Mouse (Mus musculus): ENCODE data around the gene Mbnl1. TPM values are rescaled to one million over a fixed set of nuclear protein-coding genes. Genes with fewer than 3 reads are reported as not detected.

The Mbnl1 gene
- polyA plus RNA-seq, 1 experiment = 52.3 TPM

- 65% methylated on average over 10 of the region's 10 CpGs for WGBS
- H3K4me3 ChIP-seq (ENCODE audit: insufficient read depth, low read depth, low read length) = no peak overlapping the region
- DNase-seq = no peak
- no peaks in the 10 kb centered on the region for H3K27me3 ChIP-seq (replicated peaks; ENCODE audit: control insufficient read depth, insufficient read depth, low read length)
- TF ChIP-seq CTCF (conservative IDR thresholded peaks at IDR 0.05; ENCODE audit: insufficient read depth, insufficient read length, low read depth, low read length) (no peak), POLR2A (IDR thresholded peaks at IDR 0.05; ENCODE audit: low read depth, low read length) (no peak)
- no peaks in the 10 kb centered on the region for H3K36me3 ChIP-seq (ENCODE audit: control insufficient read depth, insufficient read depth, low read length)
- no peak overlapping the region for H3K27ac ChIP-seq (ENCODE audit: insufficient read depth, low read depth, low read length)
- H3K4me1 ChIP-seq (ENCODE audit: control insufficient read depth, insufficient read depth, low read length) = peaks cover 16% of the 10 kb centered on the region; the same call in 1 of the 2 replicates
Measured at GRCm38 (mm10) chr3:60563529-60564243, 91.1 kb downstream of the Mbnl1 start.

- no peaks in the 10 kb centered on the region for H3K36me3 ChIP-seq (ENCODE audit: control insufficient read depth, insufficient read depth, low read length)
- no peak overlapping the region for H3K27ac ChIP-seq (ENCODE audit: insufficient read depth, low read depth, low read length)
- no peak overlapping the region for H3K4me3 ChIP-seq (ENCODE audit: insufficient read depth, low read depth, low read length)
- peaks cover 16% of the 10 kb centered on the region for H3K4me1 ChIP-seq (ENCODE audit: control insufficient read depth, insufficient read depth, low read length)
- TF ChIP-seq CTCF (conservative IDR thresholded peaks at IDR 0.05; ENCODE audit: insufficient read depth, insufficient read length, low read depth, low read length) (no peak), POLR2A (IDR thresholded peaks at IDR 0.05; ENCODE audit: low read depth, low read length) (no peak)
- DNase-seq = no peak
- no peaks in the 10 kb centered on the region for H3K27me3 ChIP-seq (replicated peaks; ENCODE audit: control insufficient read depth, insufficient read depth, low read length)
- WGBS = 91% methylated on average over 2 of the region's 2 CpGs
Measured at GRCm38 (mm10) chr3:60564244-60564643, 91.6 kb downstream of the Mbnl1 start.

GRCm38 (mm10) chr3:60565204-60565603 lies 92.6 kb downstream of the Mbnl1 start:
- TF ChIP-seq POLR2A (IDR thresholded peaks at IDR 0.05; ENCODE audit: low read depth, low read length) (no peak), CTCF (conservative IDR thresholded peaks at IDR 0.05; ENCODE audit: insufficient read depth, insufficient read length, low read depth, low read length) (no peak)
- WGBS = 84% methylated on average over 3 of the region's 3 CpGs
- no peak for DNase-seq
- H3K27ac ChIP-seq (ENCODE audit: insufficient read depth, low read depth, low read length) = no peak overlapping the region
- no peaks in the 10 kb centered on the region for H3K36me3 ChIP-seq (ENCODE audit: control insufficient read depth, insufficient read depth, low read length)
- H3K4me3 ChIP-seq (ENCODE audit: insufficient read depth, low read depth, low read length) = no peak overlapping the region
- H3K4me1 ChIP-seq (ENCODE audit: control insufficient read depth, insufficient read depth, low read length) = peaks cover 13% of the 10 kb centered on the region
- no peaks in the 10 kb centered on the region for H3K27me3 ChIP-seq (replicated peaks; ENCODE audit: control insufficient read depth, insufficient read depth, low read length)

- 82% methylated on average over 3 of the region's 3 CpGs for WGBS
- Histone ChIP-seq H3K4me3 (ENCODE audit: insufficient read depth, low read depth, low read length) (no peak overlapping the region), H3K36me3 (ENCODE audit: control insufficient read depth, insufficient read depth, low read length) (no peaks in the 10 kb centered on the region), H3K27ac (ENCODE audit: insufficient read depth, low read depth, low read length) (no peak overlapping the region), H3K4me1 (ENCODE audit: control insufficient read depth, insufficient read depth, low read length) (peaks cover 15% of the 10 kb centered on the region), H3K27me3 (replicated peaks; ENCODE audit: control insufficient read depth, insufficient read depth, low read length) (no peaks in the 10 kb centered on the region)
- no peak for DNase-seq
- no peak for TF ChIP-seq CTCF (conservative IDR thresholded peaks at IDR 0.05; ENCODE audit: insufficient read depth, insufficient read length, low read depth, low read length)
- TF ChIP-seq POLR2A (IDR thresholded peaks at IDR 0.05; ENCODE audit: low read depth, low read length) = no peak
Measured at GRCm38 (mm10) chr3:60565950-60566349, 93.3 kb downstream of the Mbnl1 start.

- WGBS = 84% methylated on average over 1 of the region's 1 CpGs
- DNase-seq = no peak
- Histone ChIP-seq H3K36me3 (ENCODE audit: control insufficient read depth, insufficient read depth, low read length) (no peaks in the 10 kb centered on the region), H3K4me3 (ENCODE audit: insufficient read depth, low read depth, low read length) (no peak overlapping the region), H3K27ac (ENCODE audit: insufficient read depth, low read depth, low read length) (no peak overlapping the region), H3K27me3 (replicated peaks; ENCODE audit: control insufficient read depth, insufficient read depth, low read length) (no peaks in the 10 kb centered on the region), H3K4me1 (ENCODE audit: control insufficient read depth, insufficient read depth, low read length) (peaks cover 11% of the 10 kb centered on the region)
- no peak for TF ChIP-seq CTCF (conservative IDR thresholded peaks at IDR 0.05; ENCODE audit: insufficient read depth, insufficient read length, low read depth, low read length)
- TF ChIP-seq POLR2A (IDR thresholded peaks at IDR 0.05; ENCODE audit: low read depth, low read length) = no peak
Measured at GRCm38 (mm10) chr3:60568171-60568684, 95.6 kb downstream of the Mbnl1 start.

- H3K4me1 ChIP-seq (ENCODE audit: control insufficient read depth, insufficient read depth, low read length) = peaks cover 11% of the 10 kb centered on the region
Measured at GRCm38 (mm10) chr3:60568801-60569568, 96.4 kb downstream of the Mbnl1 start.

GRCm38 (mm10) chr3:60569781-60570180 lies 97.2 kb downstream of the Mbnl1 start:
- 50% methylated on average over 2 of the region's 2 CpGs for WGBS
- Histone ChIP-seq H3K27me3 (replicated peaks; ENCODE audit: control insufficient read depth, insufficient read depth, low read length) (no peaks in the 10 kb centered on the region), H3K27ac (ENCODE audit: insufficient read depth, low read depth, low read length) (no peak overlapping the region), H3K4me1 (ENCODE audit: control insufficient read depth, insufficient read depth, low read length) (peaks cover 12% of the 10 kb centered on the region), H3K4me3 (ENCODE audit: insufficient read depth, low read depth, low read length) (no peak overlapping the region), H3K36me3 (ENCODE audit: control insufficient read depth, insufficient read depth, low read length) (no peaks in the 10 kb centered on the region)
- DNase-seq = no peak
- TF ChIP-seq CTCF (conservative IDR thresholded peaks at IDR 0.05; ENCODE audit: insufficient read depth, insufficient read length, low read depth, low read length) = no peak
- no peak for TF ChIP-seq POLR2A (IDR thresholded peaks at IDR 0.05; ENCODE audit: low read depth, low read length)

More at GRCm38 (mm10) chr3:60568801-60569568, 96.4 kb downstream of the Mbnl1 start:
- no peak overlapping the region for H3K4me3 ChIP-seq (ENCODE audit: insufficient read depth, low read depth, low read length)
- H3K36me3 ChIP-seq (ENCODE audit: control insufficient read depth, insufficient read depth, low read length) = no peaks in the 10 kb centered on the region
- no peak overlapping the region for H3K27ac ChIP-seq (ENCODE audit: insufficient read depth, low read depth, low read length)
- TF ChIP-seq CTCF (conservative IDR thresholded peaks at IDR 0.05; ENCODE audit: insufficient read depth, insufficient read length, low read depth, low read length) = no peak
- DNase-seq = peak; percentile 64
- WGBS = 57% methylated on average over 6 of the region's 6 CpGs
- no peaks in the 10 kb centered on the region for H3K27me3 ChIP-seq (replicated peaks; ENCODE audit: control insufficient read depth, insufficient read depth, low read length)
